Mouse (Mus musculus) CH12F3 (cell line): ENCODE results near the gene Gjc2.
"Not testable (repeated sequence)": the region's sequence is repeated elsewhere in the genome, so short reads cannot be mapped to it uniquely, and the experiment has no call there.

Experiments
- in situ Hi-C: fragments of 300-500 bp; cut with MboI; formaldehyde crosslinking; loops from 2 replicates; pipeline ENCODE4 v1.14.3; 2020; ENCODE audit warnings: low sequenced_read_pairs

Gene Gjc2

GRCm38 (mm10) chr11:59182864-59183331 is at the start of gene Gjc2:
Gene Gjc2 (minus strand): TSS chr11:59183213.
- in situ Hi-C loops, result no loop called here

GRCm38 (mm10) chr11:59232797-59233196 is 49.8 kb upstream of the Gjc2 start:
- in situ Hi-C loops, result no loop called here

- in situ Hi-C loops, result no loop called here
These were observed 47.2 kb upstream of the Gjc2 start for GRCm38 (mm10) chr11:59230144-59230760.

- in situ Hi-C loops, result no loop called here
These were observed 45.3 kb upstream of the Gjc2 start, which contains the start of gene Arf1 for GRCm38 (mm10) chr11:59228122-59228953. Gene Arf1 (minus strand): TSS chr11:59228270.

- in situ Hi-C loops, result no loop called here
These were observed 44.6 kb upstream of the Gjc2 start for GRCm38 (mm10) chr11:59227604-59228121.

GRCm38 (mm10) chr11:59226787-59227603 is 44.0 kb upstream of the Gjc2 start:
- in situ Hi-C loops, result no loop called here

- in situ Hi-C loops, result no loop called here
These were observed 43.2 kb upstream of the Gjc2 start for GRCm38 (mm10) chr11:59226251-59226650.

- in situ Hi-C loops, result no loop called here
These were observed 42.2 kb upstream of the Gjc2 start for GRCm38 (mm10) chr11:59225167-59225566.

GRCm38 (mm10) chr11:59224470-59224869 is 41.5 kb upstream of the Gjc2 start:
- in situ Hi-C loops, result no loop called here

- in situ Hi-C loops, result no loop called here
These were observed 41.0 kb upstream of the Gjc2 start for GRCm38 (mm10) chr11:59224025-59224424.

GRCm38 (mm10) chr11:59222306-59222705 is 39.3 kb upstream of the Gjc2 start:
- in situ Hi-C loops, result no loop called here

- in situ Hi-C loops, result no loop called here
These were observed 38.6 kb upstream of the Gjc2 start for GRCm38 (mm10) chr11:59221604-59222003.

GRCm38 (mm10) chr11:59219064-59219463 is 36.1 kb upstream of the Gjc2 start:
- in situ Hi-C loops, result no loop called here

GRCm38 (mm10) chr11:59218389-59218998 is 35.5 kb upstream of the Gjc2 start:
- in situ Hi-C loops, result no loop called here

- in situ Hi-C loops, result no loop called here
These were observed 33.9 kb upstream of the Gjc2 start for GRCm38 (mm10) chr11:59216955-59217354.

GRCm38 (mm10) chr11:59212892-59213494 is 30.0 kb upstream of the Gjc2 start:
- in situ Hi-C loops, result no loop called here

GRCm38 (mm10) chr11:59212320-59212719 is 29.3 kb upstream of the Gjc2 start:
- in situ Hi-C loops, result not testable (repeated sequence)

- in situ Hi-C loops, result not testable (repeated sequence)
These were observed 28.5 kb upstream of the Gjc2 start for GRCm38 (mm10) chr11:59211561-59211960.

GRCm38 (mm10) chr11:59210020-59210419 is 27.0 kb upstream of the Gjc2 start:
- in situ Hi-C loops, result no loop called here

GRCm38 (mm10) chr11:59209580-59209979 is 26.6 kb upstream of the Gjc2 start:
- in situ Hi-C loops, result no loop called here
